Mouse (Mus musculus) layer of hippocampus, postnatal 36 days (tissue): ENCODE measurements around the gene Fn1. TPM values are rescaled to one million over a fixed set of nuclear protein-coding genes. Genes with fewer than 3 reads are reported as not detected.

Experiments
- total RNA-seq, 2 experiments: library from RNA; stranded (reverse); gene quantifications; 2 replicates each; pipeline ENCODE4 v1.2.3; 2021

Gene Fn1
- total RNA-seq, 2 experiments from 2014 or later = 33.0 to 50.3 TPM

Other genes with a start within 250 kb of the Fn1 start
- gene Abca12, start 238.3 kb downstream of the Fn1 start, total RNA-seq = under 1 TPM; 0.15 to 0.28 TPM
- 10 to 100 TPM; 32.1 to 34.6 TPM for gene Atic, start 96.0 kb downstream of the Fn1 start, total RNA-seq